In the genomic region with DNA sequence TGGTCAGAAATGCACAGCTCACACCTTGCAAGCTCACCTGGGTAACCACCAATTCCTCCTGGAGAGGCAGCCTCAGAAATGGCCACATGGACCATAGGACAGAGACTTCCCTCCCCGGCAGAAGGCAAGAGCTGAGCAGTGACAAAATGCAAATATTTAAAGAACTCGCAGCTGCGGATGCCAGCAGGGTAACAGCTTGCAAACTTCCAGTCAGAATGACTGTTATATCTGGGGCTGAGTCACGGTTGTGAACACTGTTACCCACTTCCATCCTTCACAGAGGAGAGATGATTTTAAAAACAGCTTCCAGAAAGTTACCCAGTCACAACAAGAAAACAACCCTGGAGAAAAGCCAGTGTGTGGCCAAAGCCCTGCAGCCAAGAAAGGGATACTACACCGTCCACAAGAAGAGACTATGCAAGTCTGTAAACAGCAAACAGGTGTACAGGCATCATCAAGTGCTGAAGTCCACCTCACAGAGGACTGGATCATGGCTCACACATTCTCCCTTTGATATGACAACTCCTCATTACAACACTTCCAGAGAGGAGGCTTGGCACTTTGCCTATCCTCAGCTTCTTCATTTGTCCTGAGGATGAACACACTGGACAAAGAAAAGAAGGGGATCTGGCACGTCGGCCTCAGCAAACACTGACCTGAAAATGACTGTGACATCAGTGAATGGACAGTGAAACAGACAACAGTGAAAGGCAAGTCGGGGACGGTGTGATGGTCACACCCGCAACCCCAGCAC, we compare ENCODE assay signal across 8 mouse cellular contexts. TPM values are rescaled to one million over a fixed set of nuclear protein-coding genes. Genes with fewer than 3 reads are reported as not detected.
DNase-seq lines count a peak whose midpoint lies in the region; ATAC-seq and TF ChIP-seq lines count a peak whose summit lies in the region.

No protein-coding gene starts in this region.

- no peak for TF ChIP-seq EP300 in liver, postnatal 0 days (IDR thresholded peaks at IDR 0.05; ENCODE audit: low read depth)

- TF ChIP-seq CTCF in forebrain, postnatal 0 days (IDR thresholded peaks at IDR 0.05; ENCODE audit: low read depth) = no peak
- no peak for TF ChIP-seq CTCF in liver, postnatal 0 days (IDR thresholded peaks at IDR 0.05; ENCODE audit: low read depth)

- peak; percentile 84 for DNase-seq in forebrain, postnatal 0 days
- no peak for DNase-seq in forebrain, embryonic 10.5 days (ENCODE audit: extremely low spot score, low spot score)
- peak; percentile 75 for DNase-seq in A20 (ENCODE audit: low read depth, low spot score)
- peak; percentile 33 for DNase-seq in liver, postnatal 0 days
- DNase-seq in adrenal gland, postnatal 36 days = no peak
- DNase-seq in adrenal gland, adult 8-10 months = no peak

- H3K4me2 ChIP-seq in forebrain, postnatal 0 days (ENCODE audit: low read depth) = no peak overlapping the region
- no peak overlapping the region for H3K4me2 ChIP-seq in intestine, embryonic 16.5 days (ENCODE audit: low read depth, low read length)
- H3K4me2 ChIP-seq in liver, postnatal 0 days (ENCODE audit: low read depth, low read length) = peak overlapping the region; percentile 36

- H3K27me3 ChIP-seq in forebrain, postnatal 0 days (ENCODE audit: insufficient read depth, low read length) = no peaks in the 10 kb centered on the region
- no peaks in the 10 kb centered on the region for H3K27me3 ChIP-seq in forebrain, embryonic 10.5 days (ENCODE audit: poor library complexity, severe bottlenecking)
- H3K27me3 ChIP-seq in intestine, embryonic 16.5 days (replicated peaks; ENCODE audit: control insufficient read depth, insufficient read depth, low read length) = no peaks in the 10 kb centered on the region
- no peaks in the 10 kb centered on the region for H3K27me3 ChIP-seq in liver, postnatal 0 days (ENCODE audit: insufficient read depth, low read length)

- no peaks in the 10 kb centered on the region for H3K9me3 ChIP-seq in forebrain, postnatal 0 days (ENCODE audit: low read length)
- no peaks in the 10 kb centered on the region for H3K9me3 ChIP-seq in forebrain, embryonic 10.5 days
- no peaks in the 10 kb centered on the region for H3K9me3 ChIP-seq in intestine, embryonic 16.5 days (ENCODE audit: control insufficient read depth, low read length)
- no peaks in the 10 kb centered on the region for H3K9me3 ChIP-seq in liver, postnatal 0 days (ENCODE audit: low read length)

- H3K27ac ChIP-seq in forebrain, postnatal 0 days (ENCODE audit: low read depth, low read length) = no peak overlapping the region
- H3K27ac ChIP-seq in forebrain, embryonic 10.5 days = no peak overlapping the region
- H3K27ac ChIP-seq in intestine, embryonic 16.5 days (ENCODE audit: low read length) = peak overlapping the region; percentile 53
- peak overlapping the region; percentile 70 for H3K27ac ChIP-seq in liver, postnatal 0 days (ENCODE audit: low read depth)

- H3K9ac ChIP-seq in forebrain, postnatal 0 days = no peak overlapping the region
- H3K9ac ChIP-seq in intestine, embryonic 16.5 days (ENCODE audit: low read depth, low read length) = no peak overlapping the region
- H3K9ac ChIP-seq in liver, postnatal 0 days (replicated peaks) = no peak overlapping the region; the same call in 1 of the 2 replicates

- no peaks in the 10 kb centered on the region for H3K36me3 ChIP-seq in forebrain, postnatal 0 days (ENCODE audit: insufficient read depth)
- peaks cover 2% of the 10 kb centered on the region; the same call in 1 of the 2 replicates for H3K36me3 ChIP-seq in forebrain, embryonic 10.5 days (replicated peaks)
- H3K36me3 ChIP-seq in intestine, embryonic 16.5 days (ENCODE audit: control insufficient read depth, insufficient read depth, low read length) = no peaks in the 10 kb centered on the region
- no peaks in the 10 kb centered on the region for H3K36me3 ChIP-seq in liver, postnatal 0 days (replicated peaks; ENCODE audit: insufficient read depth, low read length)

- peak; percentile 89 for ATAC-seq in forebrain, postnatal 0 days
- ATAC-seq in intestine, embryonic 16.5 days = no peak
- peak; percentile 56 for ATAC-seq in liver, postnatal 0 days
- no peak for ATAC-seq in cerebellum, adult (ENCODE audit: insufficient number of reproducible peaks, low FRiP score, low TSS enrichment)

- no peak overlapping the region for H3K4me3 ChIP-seq in forebrain, postnatal 0 days (ENCODE audit: low read depth, low read length)
- no peak overlapping the region for H3K4me3 ChIP-seq in forebrain, embryonic 10.5 days
- H3K4me3 ChIP-seq in intestine, embryonic 16.5 days (ENCODE audit: low read length) = no peak overlapping the region
- no peak overlapping the region for H3K4me3 ChIP-seq in liver, postnatal 0 days (ENCODE audit: low read depth, low read length)

- 53% methylated on average over 10 of the region's 10 CpGs for whole genome bisulfite sequencing in forebrain, postnatal 0 days
- WGBS in forebrain, embryonic 10.5 days = 82% methylated on average over 10 of the region's 10 CpGs
- 31% methylated on average over 10 of the region's 10 CpGs for WGBS in intestine, embryonic 16.5 days
- 47% methylated on average over 10 of the region's 10 CpGs for WGBS in liver, postnatal 0 days (ENCODE audit: insufficient replicate concordance)

- peaks cover 9% of the 10 kb centered on the region; the same call in 1 of the 2 replicates for H3K4me1 ChIP-seq in forebrain, postnatal 0 days (ENCODE audit: insufficient read depth)
- H3K4me1 ChIP-seq in forebrain, embryonic 10.5 days = peaks cover 53% of the 10 kb centered on the region
- H3K4me1 ChIP-seq in intestine, embryonic 16.5 days (ENCODE audit: control insufficient read depth, insufficient read depth, low read length) = peaks cover 78% of the 10 kb centered on the region
- peaks cover 84% of the 10 kb centered on the region for H3K4me1 ChIP-seq in liver, postnatal 0 days (ENCODE audit: insufficient read depth)

RNA-seq across cellular contexts. Expression of a gene that starts 16.4 kb away (rescaled TPM):
- 13.8 and 20.9 TPM in 2 replicates for total RNA-seq in forebrain, postnatal 0 days (2014; rRNA removed)
- 10.4 and 16.5 TPM in 2 replicates for polyA plus RNA-seq in forebrain, postnatal 0 days (2015; fragmentation: Nextera tagmentation; extraction: Ambion mirVana)
- polyA plus RNA-seq in forebrain, embryonic 10.5 days (2016; fragmentation: Nextera tagmentation; extraction: Ambion mirVana) = 55.4 and 57.8 TPM in 2 replicates
- polyA plus RNA-seq in intestine, embryonic 16.5 days (2015; fragmentation: Nextera tagmentation; extraction: Ambion mirVana) = 76.4 and 81.6 TPM in 2 replicates
- 20.6 and 24.3 TPM in 2 replicates for polyA plus RNA-seq in liver, postnatal 0 days (2015; fragmentation: Nextera tagmentation; extraction: Ambion mirVana)
- 10 to 100 TPM; 85.6 to 94.3 TPM for total RNA-seq in adrenal gland, postnatal 36 days (2021)
- total RNA-seq in adrenal gland, adult 8-10 months (2022) = 100 to 1,000 TPM in 2 of 4 experiments, 10 to 100 TPM in 2; 88.4 to 126 (median 102) TPM

Comparison
In these comparisons a context has a peak if more than half of its experiments do, and no peak if none do; other contexts are left out.
1. DNase-seq: peak in forebrain, postnatal 0 days (single experiment), A20 (single experiment) and liver, postnatal 0 days (single experiment); none in forebrain, embryonic 10.5 days (single experiment), adrenal gland, postnatal 36 days (0 of 2) and adrenal gland, adult 8-10 months (single experiment).
2. ATAC-seq: peak in forebrain, postnatal 0 days (single experiment) and liver, postnatal 0 days (single experiment); none in intestine, embryonic 16.5 days (single experiment) and cerebellum, adult (single experiment).
3. H3K27ac ChIP-seq: peak in intestine, embryonic 16.5 days (single experiment) and liver, postnatal 0 days (single experiment); none in forebrain, postnatal 0 days (single experiment) and forebrain, embryonic 10.5 days (single experiment).